Mouse (Mus musculus) forebrain, postnatal 0 days (tissue): ENCODE data around the gene Nhlrc4. TPM values are rescaled to one million over a fixed set of nuclear protein-coding genes. Genes with fewer than 3 reads are reported as not detected.
A peak's percentile ranks its signal among the peaks of the same experiment; 100 is the strongest.

Source experiments
- ATAC-seq: fragments of 200-750 bp; cut with Nextera tagmentation; 2 replicates; pipeline ENCODE4 v1.8.0; 2017; ENCODE audit warnings: mild to moderate bottlenecking, moderate library complexity
- DNase-seq: peaks from one replicate; pipeline ENCODE4 v3.0.0-alpha.2; 2015
- H3K27ac ChIP-seq: fragments of 300-500 bp; sonication (generic); 2 replicates; pipeline ENCODE4 v1.5.1; 2014; ENCODE audit warnings: low read depth, mild to moderate bottlenecking, antibody characterized with exemption, low read length, moderate library complexity, mixed read lengths
- H3K27me3 ChIP-seq: fragments of 300-500 bp; sonication (generic); 2 replicates; pipeline ENCODE4 v1.6.1; 2014; ENCODE audit warnings: mild to moderate bottlenecking, low read length, mixed read lengths; ENCODE audit not compliant: insufficient read depth
- H3K36me3 ChIP-seq: fragments of 300-500 bp; sonication (generic); 2 replicates; pipeline ENCODE4 v1.6.1; 2014; ENCODE audit warnings: mild to moderate bottlenecking, moderate library complexity; ENCODE audit not compliant: insufficient read depth
- H3K4me1 ChIP-seq: fragments of 300-500 bp; sonication (generic); 2 replicates; pipeline ENCODE4 v1.6.1; 2014; ENCODE audit warnings: antibody characterized with exemption; ENCODE audit not compliant: insufficient read depth
- H3K4me2 ChIP-seq: fragments of 300-500 bp; sonication (generic); 2 replicates; pipeline ENCODE4 v1.6.1; 2014; ENCODE audit warnings: low read depth, mild to moderate bottlenecking, moderate library complexity
- H3K4me3 ChIP-seq: fragments of 300-500 bp; sonication (generic); 2 replicates; pipeline ENCODE4 v1.5.1; 2014; ENCODE audit warnings: low read depth, low read length, mixed read lengths
- H3K9ac ChIP-seq: fragments of 300-500 bp; sonication (generic); 2 replicates; pipeline ENCODE4 v1.6.1; 2014; ENCODE audit warnings: mild to moderate bottlenecking
- H3K9me3 ChIP-seq: fragments of 300-500 bp; sonication (generic); 2 replicates; pipeline ENCODE4 v1.6.1; 2016; ENCODE audit warnings: low read length
- CTCF ChIP-seq: sonication (generic); IDR thresholded peaks from 2 replicates; pipeline ENCODE4 v1.5.1; 2016; ENCODE audit warnings: antibody characterized with exemption, control low read depth, low read depth
- WGBS: fragments of 180-500 bp; shearing (Covaris S2); extraction: QIAGEN DNeasy Blood & Tissue Kit; methylation state at CpG from one replicate; pipeline ENCODE4 v1.1.7; 2014; 5-methylcytosine and 5-hydroxymethylcytosine counted together
- polyA plus RNA-seq: library from polyadenylated mRNA; unstranded; fragments of >200 nt; fragmentation: Nextera tagmentation; extraction: Ambion mirVana; gene quantifications from 2 replicates; pipeline ENCODE4 v1.2.1, GENCODE M21; 2015
- total RNA-seq: library from RNA; depleted of rRNA; stranded (reverse); fragments of >200 nt; gene quantifications from 2 replicates; pipeline ENCODE4 v1.2.3, GENCODE M21; 2014

Gene Nhlrc4
- total and polyA plus RNA-seq, 2 experiments from 2014 or later, result 0.44 TPM; not detected in 1

DNA sequence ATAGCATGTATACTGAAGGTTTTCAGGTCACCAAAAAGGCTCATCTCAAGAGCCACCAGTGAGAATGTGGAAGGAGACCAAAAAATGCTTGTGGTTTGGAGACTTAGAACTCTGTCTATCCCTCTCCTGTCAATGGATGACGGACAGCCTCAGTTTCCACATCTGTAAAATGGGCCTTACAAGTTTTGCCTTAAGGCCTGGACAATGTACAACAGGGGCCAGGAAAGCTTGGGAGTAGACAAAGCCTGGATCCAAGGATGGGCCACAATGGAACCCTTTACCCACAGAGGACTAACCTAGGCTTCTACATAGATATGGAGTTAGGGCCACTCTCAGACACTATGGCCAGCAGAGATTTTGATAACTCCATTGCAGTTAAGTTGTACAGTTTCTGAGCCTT is 39.3 kb upstream of the Nhlrc4 start:
- no peak for TF ChIP-seq CTCF
- Histone ChIP-seq H3K9ac (peak overlapping the region; percentile 95; the same call in 1 of the 2 replicates), H3K36me3 (0 out of 2 replicates have a peak, but pooled peaks cover 6% of the 10 kb centered on the region), H3K27me3 (no peaks in the 10 kb centered on the region), H3K4me3 (peak overlapping the region; percentile 87), H3K27ac (no peak overlapping the region), H3K4me2 (peak overlapping the region; percentile 75), H3K9me3 (no peaks in the 10 kb centered on the region), H3K4me1 (peaks cover 10% of the 10 kb centered on the region; the same call in 1 of the 2 replicates)
- no peak for ATAC-seq
- WGBS, result 95% methylated on average over 1 of the region's 1 CpGs
- DNase-seq, result no peak

GRCm38 (mm10) chr17:25982913-25983312 is 38.2 kb upstream of the Nhlrc4 start:
- Histone ChIP-seq H3K27ac (no peak overlapping the region), H3K4me2 (no peak overlapping the region), H3K9ac (no peak overlapping the region), H3K27me3 (no peaks in the 10 kb centered on the region), H3K36me3 (0 out of 2 replicates have a peak, but pooled peaks cover 2% of the 10 kb centered on the region), H3K4me3 (no peak overlapping the region), H3K9me3 (no peaks in the 10 kb centered on the region), H3K4me1 (peaks cover 10% of the 10 kb centered on the region; the same call in 1 of the 2 replicates)
- WGBS, result 96% methylated on average over 3 of the region's 3 CpGs
- no peak for ATAC-seq
- DNase-seq, result no peak
- TF ChIP-seq CTCF, result no peak

DNA sequence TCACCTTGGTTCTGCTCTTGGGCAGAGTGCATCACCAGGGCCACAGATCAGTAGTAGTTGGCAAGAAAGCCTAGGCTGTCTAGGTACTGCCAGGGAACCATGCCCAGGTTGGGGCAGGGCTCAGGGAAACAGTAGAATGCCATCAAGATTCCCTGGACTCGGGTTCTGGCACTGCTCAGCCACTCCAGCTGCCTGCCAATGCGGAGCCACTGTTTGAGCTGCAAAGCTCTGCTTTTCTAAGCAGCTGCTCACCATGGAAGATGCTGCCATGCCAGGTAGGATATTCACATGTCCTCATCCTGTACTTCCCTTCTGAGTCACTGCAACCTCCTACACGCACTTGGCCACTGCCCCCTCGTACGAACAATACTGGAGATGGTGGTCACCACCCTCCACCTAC is 36.1 kb upstream of the Nhlrc4 start:
- Histone ChIP-seq H3K4me2 (no peak overlapping the region), H3K36me3 (0 out of 2 replicates have a peak, but pooled peaks cover 3% of the 10 kb centered on the region), H3K27ac (no peak overlapping the region), H3K4me3 (no peak overlapping the region), H3K27me3 (no peaks in the 10 kb centered on the region), H3K9me3 (no peaks in the 10 kb centered on the region), H3K4me1 (peaks cover 10% of the 10 kb centered on the region; the same call in 1 of the 2 replicates), H3K9ac (no peak overlapping the region)
- ATAC-seq (no peak), DNase-seq (no peak)
- TF ChIP-seq CTCF, result no peak
- WGBS, result 82% methylated on average over 5 of the region's 5 CpGs

DNA sequence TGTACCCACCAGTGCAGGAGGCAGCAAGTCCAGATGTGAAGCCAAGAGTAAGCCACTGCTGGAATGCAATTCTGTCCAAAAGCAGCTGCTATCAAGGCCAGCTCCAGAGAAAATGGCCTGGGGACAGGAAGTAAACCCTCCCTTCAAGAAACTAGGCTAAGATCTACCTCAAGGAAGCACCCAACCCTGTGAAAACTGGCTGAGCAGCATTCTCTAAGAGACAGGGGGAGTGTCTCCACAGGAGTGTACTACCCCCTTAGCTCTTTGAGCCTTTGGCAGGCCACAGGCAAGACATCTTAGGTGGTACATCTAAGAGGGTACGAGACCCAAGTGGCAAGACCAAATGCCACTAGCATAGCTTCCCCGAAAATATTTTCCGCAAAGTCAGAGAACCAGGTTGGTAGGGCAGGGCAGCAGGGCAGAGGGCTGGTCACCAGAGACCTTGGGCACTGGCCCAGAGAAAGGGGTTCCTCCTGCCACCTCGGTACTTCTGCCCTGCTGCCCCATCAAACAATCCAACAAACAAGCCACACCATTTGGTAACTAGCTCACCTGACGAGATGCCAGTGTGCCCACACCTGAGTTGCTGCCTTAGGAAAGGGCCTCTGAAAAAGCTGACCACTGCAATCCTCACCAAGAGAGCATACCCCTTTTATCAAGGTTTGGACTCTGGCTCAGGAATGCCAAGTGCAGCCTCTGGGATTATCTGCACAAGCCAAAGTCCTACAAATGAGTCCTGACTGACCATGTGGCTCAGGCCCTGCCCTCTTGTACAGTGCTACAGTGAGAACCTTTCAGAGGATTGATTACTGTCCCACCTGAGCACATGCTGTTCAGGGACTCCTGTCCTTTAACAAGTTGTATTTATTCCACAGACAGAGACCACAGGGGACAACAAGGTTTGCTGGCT is 35.3 kb upstream of the Nhlrc4 start:
- 94% methylated on average over 5 of the region's 5 CpGs for WGBS
- Histone ChIP-seq H3K27me3 (no peaks in the 10 kb centered on the region), H3K9ac (no peak overlapping the region), H3K4me1 (peaks cover 10% of the 10 kb centered on the region; the same call in 1 of the 2 replicates), H3K4me2 (no peak overlapping the region), H3K27ac (no peak overlapping the region), H3K9me3 (no peaks in the 10 kb centered on the region), H3K4me3 (no peak overlapping the region), H3K36me3 (0 out of 2 replicates have a peak, but pooled peaks cover 3% of the 10 kb centered on the region)
- no peak for TF ChIP-seq CTCF
- ATAC-seq, result no peak
- no peak for DNase-seq

DNA sequence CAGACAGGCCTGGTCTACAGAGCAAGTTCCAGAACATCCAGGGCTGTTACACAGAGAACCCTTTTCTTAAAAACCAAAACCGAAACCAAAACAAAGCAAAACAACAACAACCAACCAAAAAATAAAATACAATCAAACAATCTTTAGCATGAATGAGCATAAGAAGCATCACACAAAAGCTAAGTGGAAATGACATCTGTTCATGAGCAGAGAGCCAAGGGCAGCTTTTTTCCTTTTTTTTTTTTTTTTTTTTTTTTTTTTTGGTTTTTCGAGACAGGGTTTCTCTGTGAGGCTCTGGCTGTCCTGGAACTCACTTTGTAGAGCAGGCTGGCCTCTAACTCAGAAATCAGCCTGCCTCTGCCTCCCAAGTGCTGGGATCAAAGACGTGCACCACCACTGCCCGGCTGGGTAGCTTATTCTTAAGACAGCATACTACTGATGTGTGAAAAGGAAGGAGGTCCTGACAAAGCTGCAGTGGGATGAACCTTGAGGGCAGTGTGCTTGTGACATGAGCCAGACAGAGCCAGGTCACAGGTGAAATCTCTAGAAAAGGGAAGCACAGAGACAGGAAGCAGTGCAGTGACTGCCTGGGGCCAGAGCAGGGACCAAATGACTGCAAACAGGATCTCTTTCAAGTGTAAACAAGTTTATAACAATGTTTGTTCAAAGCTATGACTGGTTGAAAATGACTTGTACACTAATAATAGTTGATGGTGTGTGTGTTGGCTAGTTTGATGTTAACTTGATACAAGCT is 26.4 kb upstream of the Nhlrc4 start:
- 0 out of 2 replicates have a peak, but pooled peaks cover 4% of the 10 kb centered on the region for H3K36me3 ChIP-seq
- DNase-seq (no peak), ATAC-seq (no peak)
- H3K4me2 ChIP-seq, result no peak overlapping the region
- no peaks in the 10 kb centered on the region for H3K27me3 ChIP-seq
- H3K9me3 ChIP-seq, result no peaks in the 10 kb centered on the region
- H3K9ac ChIP-seq, result no peak overlapping the region
- no peak overlapping the region for H3K4me3 ChIP-seq
- 75% methylated on average over 4 of the region's 4 CpGs for WGBS
- H3K27ac ChIP-seq, result no peak overlapping the region
- TF ChIP-seq CTCF, result no peak
- no peaks in the 10 kb centered on the region for H3K4me1 ChIP-seq

GRCm38 (mm10) chr17:25970448-25970847 is 25.7 kb upstream of the Nhlrc4 start:
- Histone ChIP-seq H3K4me3 (no peak overlapping the region), H3K9ac (no peak overlapping the region), H3K4me1 (no peaks in the 10 kb centered on the region), H3K27me3 (no peaks in the 10 kb centered on the region), H3K27ac (no peak overlapping the region), H3K4me2 (no peak overlapping the region), H3K9me3 (no peaks in the 10 kb centered on the region), H3K36me3 (0 out of 2 replicates have a peak, but pooled peaks cover 4% of the 10 kb centered on the region)
- ATAC-seq (no peak), DNase-seq (no peak)
- whole genome bisulfite sequencing, result 80% methylated on average over 9 of the region's 9 CpGs
- TF ChIP-seq CTCF, result peak; percentile 36; the same call in 1 of the 2 replicates
